In genomic region chr3:73125143-73125542, GRCm38 (mm10) we compare ENCODE assay signal across 22 mouse cellular contexts.
DNase-seq lines count a peak whose midpoint lies in the region; ATAC-seq lines count a peak whose summit lies in the region.
"Had no signal": no experiment of that assay in that cellular context is flagged by ENCODE, and none has a peak within 500 bp of the region (broad histone marks: within the 10 kb centered on the region; RNA-seq: fewer than 3 reads in every experiment).

No protein-coding gene starts in this region.

- no peaks in the 10 kb centered on the region for H3K36me3 ChIP-seq in heart, embryonic 11.5 days (ENCODE audit: control insufficient read depth, insufficient read depth, low read length)
- no peaks in the 10 kb centered on the region for H3K36me3 ChIP-seq in liver, embryonic 13.5 days
- no peaks in the 10 kb centered on the region for H3K36me3 ChIP-seq in kidney, embryonic 15.5 days
- H3K36me3 ChIP-seq: embryonic facial prominence, embryonic 10.5 days; heart, embryonic 13.5 days; hindbrain, embryonic 12.5 days had no signal

- no peak overlapping the region for H3K27ac ChIP-seq in heart, embryonic 11.5 days (ENCODE audit: low read depth, low read length)
- no peak overlapping the region for H3K27ac ChIP-seq in liver, embryonic 13.5 days
- H3K27ac ChIP-seq in kidney, embryonic 15.5 days: no peak overlapping the region
- H3K27ac ChIP-seq: embryonic facial prominence, embryonic 10.5 days; forebrain, embryonic 13.5 days; gastrocnemius, adult 2 months; heart, embryonic 13.5 days; hindbrain, embryonic 12.5 days; hindbrain, postnatal 0 days had no signal

- H3K4me3 ChIP-seq in heart, embryonic 11.5 days (ENCODE audit: low read depth, low read length): no peak overlapping the region
- no peak overlapping the region for H3K4me3 ChIP-seq in liver, embryonic 13.5 days (replicated peaks)
- no peak overlapping the region for H3K4me3 ChIP-seq in kidney, embryonic 15.5 days (replicated peaks)
- H3K4me3 ChIP-seq: embryonic facial prominence, embryonic 10.5 days; forebrain, embryonic 13.5 days; gastrocnemius, adult 2 months; heart, embryonic 13.5 days; hindbrain, embryonic 12.5 days had no signal

- no peak overlapping the region for H3K4me2 ChIP-seq in heart, embryonic 11.5 days
- H3K4me2 ChIP-seq in liver, embryonic 13.5 days: 0 out of 2 replicates have a peak overlapping the region, but pooled peaks have one; percentile 13
- H3K4me2 ChIP-seq in kidney, embryonic 15.5 days: no peak overlapping the region
- H3K4me2 ChIP-seq: forebrain, embryonic 13.5 days; heart, embryonic 13.5 days; hindbrain, embryonic 12.5 days had no signal

- DNase-seq in heart, postnatal 25 days (ENCODE audit: low spot score): no peak
- peak; percentile 81 for DNase-seq in MEL-GATA-1-ER (ENCODE audit: extremely low read depth, low read depth)
- DNase-seq in liver, embryonic 13.5 days: peak; percentile 22
- DNase-seq in layer of hippocampus, postnatal 14 days (ENCODE audit: low spot score in 2 of 2): no peak
- no peak for DNase-seq in thymus, postnatal 4 days
- DNase-seq: adrenal gland, adult 2 months; adrenal gland, postnatal 25 days; B cell, adult 2 months; cerebellum, adult 2 months; cerebellum, postnatal 10 days; forebrain, postnatal 0 days; gastrocnemius, adult 2 months; gastrocnemius, postnatal 25 days; heart, postnatal 4 days had no signal

- no peak overlapping the region for H3K9ac ChIP-seq in heart, embryonic 11.5 days (ENCODE audit: low read depth, low read length)
- H3K9ac ChIP-seq in liver, embryonic 13.5 days: no peak overlapping the region
- H3K9ac ChIP-seq in kidney, embryonic 15.5 days: no peak overlapping the region
- H3K9ac ChIP-seq: forebrain, embryonic 13.5 days; forebrain, postnatal 0 days; heart, embryonic 13.5 days; hindbrain, embryonic 12.5 days had no signal

- no peaks in the 10 kb centered on the region for H3K27me3 ChIP-seq in heart, embryonic 11.5 days (ENCODE audit: control insufficient read depth, insufficient read depth, low read length)
- H3K27me3 ChIP-seq in liver, embryonic 13.5 days: no peaks in the 10 kb centered on the region
- no peaks in the 10 kb centered on the region for H3K27me3 ChIP-seq in kidney, embryonic 15.5 days
- H3K27me3 ChIP-seq: forebrain, embryonic 13.5 days; heart, embryonic 13.5 days; hindbrain, embryonic 12.5 days had no signal

- H3K9me3 ChIP-seq in heart, embryonic 11.5 days (replicated peaks; ENCODE audit: control insufficient read depth, low read length): no peaks in the 10 kb centered on the region
- H3K9me3 ChIP-seq in liver, embryonic 13.5 days (replicated peaks): no peaks in the 10 kb centered on the region
- H3K9me3 ChIP-seq in kidney, embryonic 15.5 days (replicated peaks): no peaks in the 10 kb centered on the region
- H3K9me3 ChIP-seq: embryonic facial prominence, embryonic 10.5 days; forebrain, embryonic 13.5 days; heart, embryonic 13.5 days; hindbrain, embryonic 12.5 days had no signal

- intact Hi-C loops in heart, postnatal 25 days (cut with DNase I): no loop called here

- no peaks in the 10 kb centered on the region for H3K4me1 ChIP-seq in heart, embryonic 11.5 days (ENCODE audit: control insufficient read depth, insufficient read depth, low read length)
- no peaks in the 10 kb centered on the region for H3K4me1 ChIP-seq in liver, embryonic 13.5 days (replicated peaks)
- no peaks in the 10 kb centered on the region for H3K4me1 ChIP-seq in kidney, embryonic 15.5 days
- H3K4me1 ChIP-seq: embryonic facial prominence, embryonic 10.5 days; forebrain, embryonic 13.5 days; heart, embryonic 13.5 days; hindbrain, embryonic 12.5 days had no signal

- ATAC-seq in heart, embryonic 11.5 days (replicated peaks; ENCODE audit: insufficient number of reproducible peaks, low FRiP score, low TSS enrichment): peak; percentile 73; the same call in 1 of the 2 replicates
- ATAC-seq in liver, embryonic 13.5 days (ENCODE audit: low read depth): peak; percentile 100
- ATAC-seq in kidney, embryonic 15.5 days (replicated peaks; ENCODE audit: low FRiP score): no peak
- ATAC-seq: CD4-positive, CD25-positive, alpha-beta regulatory T cell, adult 4 months; forebrain, embryonic 13.5 days; forebrain, postnatal 0 days; hindbrain, postnatal 0 days had no signal

- WGBS in heart, embryonic 11.5 days (ENCODE audit: insufficient replicate concordance): 60% methylated on average over 4 of the region's 4 CpGs
- WGBS in liver, embryonic 13.5 days (ENCODE audit: insufficient replicate concordance): 34% methylated on average over 4 of the region's 4 CpGs
- 78% methylated on average over 4 of the region's 4 CpGs for WGBS in kidney, embryonic 15.5 days

Comparison
In these comparisons a context has a peak if more than half of its experiments do, and no peak if none do; other contexts are left out.
1. DNase-seq: peak in MEL-GATA-1-ER (single experiment) and liver, embryonic 13.5 days (single experiment); none in heart, postnatal 25 days (single experiment), layer of hippocampus, postnatal 14 days (0 of 2) and thymus, postnatal 4 days (single experiment).